Mouse (Mus musculus) forebrain, embryonic 11.5 days (tissue): Measurements from ENCODE around the gene Akap2. TPM values are rescaled to one million over a fixed set of nuclear protein-coding genes. Genes with fewer than 3 reads are reported as not detected.

Source experiments
- ATAC-seq: fragments of 200-750 bp; cut with Nextera tagmentation; replicated peaks from 2 replicates; pipeline ENCODE4 v1.8.0; 2017; ENCODE audit warnings: moderate TSS enrichment; ENCODE audit not compliant: low FRiP score
- DNase-seq: peaks from one replicate; pipeline ENCODE4 v3.0.0-alpha.2; 2017; ENCODE audit warnings: low spot score
- H3K27ac ChIP-seq: fragments of 300-500 bp; sonication (generic); 2 replicates; pipeline ENCODE4 v1.5.1; 2014; ENCODE audit warnings: low read depth, low read length
- H3K27me3 ChIP-seq: fragments of 300-500 bp; sonication (generic); 2 replicates; pipeline ENCODE4 v1.6.1; 2014; ENCODE audit warnings: mild to moderate bottlenecking, low read length, mixed read lengths; ENCODE audit not compliant: control insufficient read depth, insufficient read depth
- H3K36me3 ChIP-seq: fragments of 300-500 bp; sonication (generic); 2 replicates; pipeline ENCODE4 v1.6.1; 2014; ENCODE audit warnings: mild to moderate bottlenecking, low read length, moderate library complexity, mixed read lengths; ENCODE audit not compliant: control insufficient read depth, insufficient read depth
- H3K4me1 ChIP-seq: fragments of 300-500 bp; sonication (generic); replicated peaks from 2 replicates; pipeline ENCODE4 v1.6.1; 2014; ENCODE audit warnings: low read length, mixed read lengths; ENCODE audit not compliant: control insufficient read depth, insufficient read depth
- H3K4me2 ChIP-seq: fragments of 300-500 bp; sonication (generic); 2 replicates; pipeline ENCODE4 v1.6.1; 2014; ENCODE audit warnings: low read depth, mild to moderate bottlenecking, low read length, moderate library complexity, mixed read lengths; ENCODE audit not compliant: severe bottlenecking
- H3K4me3 ChIP-seq: fragments of 300-500 bp; sonication (generic); 2 replicates; pipeline ENCODE4 v1.5.1; 2014; ENCODE audit warnings: low read depth, low read length
- H3K9ac ChIP-seq: fragments of 300-500 bp; sonication (generic); 2 replicates; pipeline ENCODE4 v1.6.1; 2014; ENCODE audit warnings: low read length
- H3K9me3 ChIP-seq: fragments of 300-500 bp; sonication (generic); 2 replicates; pipeline ENCODE4 v1.6.1; 2016; ENCODE audit warnings: low read length, mixed read lengths; ENCODE audit not compliant: control insufficient read depth
- WGBS: fragments of 180-500 bp; shearing (Covaris S2); extraction: QIAGEN DNeasy Blood & Tissue Kit; methylation state at CpG from one replicate; pipeline ENCODE4 v1.1.7; 2014; 5-methylcytosine and 5-hydroxymethylcytosine counted together
- polyA plus RNA-seq: library from polyadenylated mRNA; unstranded; fragments of >200 nt; fragmentation: Nextera tagmentation; extraction: Ambion mirVana; gene quantifications from 2 replicates; pipeline ENCODE4 v1.2.1, GENCODE M21; 2014

Gene Akap2
- polyA plus RNA-seq, 1 experiment from 2014 or later, result 15.5 TPM

GRCm38 (mm10) chr4:57716735-57717134 is 722 bp upstream of the Akap2 start:
- H3K4me3 ChIP-seq, result no peak overlapping the region
- no peaks in the 10 kb centered on the region for H3K9me3 ChIP-seq
- WGBS, result 51% methylated on average over 4 of the region's 4 CpGs
- H3K4me1 ChIP-seq, result no peaks in the 10 kb centered on the region
- DNase-seq, result no peak
- no peak overlapping the region for H3K4me2 ChIP-seq
- no peaks in the 10 kb centered on the region for H3K27me3 ChIP-seq
- no peak overlapping the region for H3K27ac ChIP-seq
- no peak overlapping the region for H3K9ac ChIP-seq
- H3K36me3 ChIP-seq, result no peaks in the 10 kb centered on the region
- no peak for ATAC-seq

GRCm38 (mm10) chr4:57719370-57719769 is 1.9 kb downstream of the Akap2 start:
- Histone ChIP-seq H3K4me3 (no peak overlapping the region), H3K27ac (no peak overlapping the region), H3K9me3 (no peaks in the 10 kb centered on the region), H3K9ac (no peak overlapping the region), H3K27me3 (no peaks in the 10 kb centered on the region), H3K36me3 (no peaks in the 10 kb centered on the region), H3K4me1 (no peaks in the 10 kb centered on the region), H3K4me2 (no peak overlapping the region)
- no peak for DNase-seq
- 85% methylated on average over 1 of the region's 1 CpGs for WGBS
- ATAC-seq, result no peak

GRCm38 (mm10) chr4:57720869-57721361 is 3.5 kb downstream of the Akap2 start:
- no peaks in the 10 kb centered on the region for H3K9me3 ChIP-seq
- H3K36me3 ChIP-seq, result no peaks in the 10 kb centered on the region
- H3K4me2 ChIP-seq, result no peak overlapping the region
- ATAC-seq (no peak), DNase-seq (no peak)
- H3K9ac ChIP-seq, result no peak overlapping the region
- no peaks in the 10 kb centered on the region for H3K4me1 ChIP-seq
- H3K4me3 ChIP-seq, result no peak overlapping the region
- H3K27ac ChIP-seq, result no peak overlapping the region
- WGBS, result 30% methylated on average over 7 of the region's 7 CpGs
- no peaks in the 10 kb centered on the region for H3K27me3 ChIP-seq

- DNase-seq (no peak), ATAC-seq (no peak)
- Histone ChIP-seq H3K4me1 (no peaks in the 10 kb centered on the region), H3K27me3 (no peaks in the 10 kb centered on the region), H3K27ac (no peak overlapping the region), H3K9me3 (no peaks in the 10 kb centered on the region), H3K9ac (no peak overlapping the region), H3K4me3 (no peak overlapping the region), H3K36me3 (no peaks in the 10 kb centered on the region), H3K4me2 (no peak overlapping the region)
- 90% methylated on average over 4 of the region's 4 CpGs for WGBS
Measured at GRCm38 (mm10) chr4:57722296-57722695, 4.8 kb downstream of the Akap2 start.

- Histone ChIP-seq H3K27me3 (no peaks in the 10 kb centered on the region), H3K27ac (no peak overlapping the region), H3K9me3 (no peaks in the 10 kb centered on the region), H3K9ac (no peak overlapping the region), H3K4me3 (no peak overlapping the region), H3K4me1 (no peaks in the 10 kb centered on the region), H3K4me2 (no peak overlapping the region), H3K36me3 (no peaks in the 10 kb centered on the region)
- DNase-seq (no peak), ATAC-seq (no peak)
- WGBS, result 54% methylated on average over 2 of the region's 2 CpGs
Measured at GRCm38 (mm10) chr4:57723659-57724058, 6.2 kb downstream of the Akap2 start.

- 90% methylated on average over 1 of the region's 1 CpGs for WGBS
- H3K27me3 ChIP-seq, result no peaks in the 10 kb centered on the region
- ATAC-seq, result no peak
Measured at GRCm38 (mm10) chr4:57725569-57725968, 8.1 kb downstream of the Akap2 start.

GRCm38 (mm10) chr4:57728611-57729183 is 11.2 kb downstream of the Akap2 start:
- Histone ChIP-seq H3K36me3 (no peaks in the 10 kb centered on the region), H3K4me2 (no peak overlapping the region), H3K4me1 (no peaks in the 10 kb centered on the region), H3K9me3 (no peaks in the 10 kb centered on the region), H3K27ac (no peak overlapping the region), H3K9ac (no peak overlapping the region), H3K27me3 (no peaks in the 10 kb centered on the region), H3K4me3 (no peak overlapping the region)
- ATAC-seq (no peak), DNase-seq (no peak)
- 86% methylated on average over 4 of the region's 4 CpGs for WGBS

More at GRCm38 (mm10) chr4:57725569-57725968, 8.1 kb downstream of the Akap2 start:
- no peak overlapping the region for H3K4me2 ChIP-seq
- H3K36me3 ChIP-seq, result no peaks in the 10 kb centered on the region
- no peak overlapping the region for H3K9ac ChIP-seq
- H3K4me1 ChIP-seq, result no peaks in the 10 kb centered on the region
- no peak overlapping the region for H3K27ac ChIP-seq
- no peak overlapping the region for H3K4me3 ChIP-seq
- DNase-seq, result no peak
- no peaks in the 10 kb centered on the region for H3K9me3 ChIP-seq

GRCm38 (mm10) chr4:57730047-57730446 is 12.6 kb downstream of the Akap2 start:
- ATAC-seq (no peak), DNase-seq (no peak)
- H3K36me3 ChIP-seq, result no peaks in the 10 kb centered on the region
- no peak overlapping the region for H3K27ac ChIP-seq
- no peak overlapping the region for H3K4me3 ChIP-seq
- no peak overlapping the region for H3K4me2 ChIP-seq
- H3K9ac ChIP-seq, result no peak overlapping the region
- H3K4me1 ChIP-seq, result no peaks in the 10 kb centered on the region
- H3K27me3 ChIP-seq, result no peaks in the 10 kb centered on the region
- H3K9me3 ChIP-seq, result no peaks in the 10 kb centered on the region
- WGBS, result 95% methylated on average over 6 of the region's 6 CpGs
